Comparison of ENCODE assay signal across 8 mouse cellular contexts in genomic region chr4:48779202-48779905, GRCm38 (mm10).
DNase-seq lines count a peak whose midpoint lies in the region; ATAC-seq and TF ChIP-seq lines count a peak whose summit lies in the region.

No protein-coding gene starts in this region.

- TF ChIP-seq EP300 in liver, embryonic 14.5 days (IDR thresholded peaks at IDR 0.05; ENCODE audit: low read depth): no peak

- peak; percentile 42; the same call in 1 of the 2 replicates for TF ChIP-seq CTCF in spleen, adult 2 months (IDR thresholded peaks at IDR 0.05; ENCODE audit: extremely low read depth, insufficient read depth, insufficient read length, insufficient replicate concordance)
- peak; percentile 72 for TF ChIP-seq CTCF in kidney, adult 2 months (conservative IDR thresholded peaks at IDR 0.05; ENCODE audit: insufficient read depth, insufficient read length, low read depth, low read length)
- TF ChIP-seq CTCF in liver, embryonic 14.5 days (IDR thresholded peaks at IDR 0.05; ENCODE audit: low read depth): peak; percentile 65

- no peaks in the 10 kb centered on the region for H3K4me1 ChIP-seq in spleen, adult 2 months (ENCODE audit: control insufficient read depth, insufficient read depth, insufficient read length)
- H3K4me1 ChIP-seq in forebrain, embryonic 15.5 days: peaks cover 14% of the 10 kb centered on the region
- no peaks in the 10 kb centered on the region for H3K4me1 ChIP-seq in kidney, adult 2 months (ENCODE audit: control insufficient read depth, insufficient read depth, low read length)
- no peaks in the 10 kb centered on the region for H3K4me1 ChIP-seq in liver, embryonic 14.5 days (replicated peaks; ENCODE audit: control insufficient read depth in 2 of 2, insufficient read depth in 2 of 2, low read length in 1 of 2)

- H3K9me3 ChIP-seq in forebrain, embryonic 15.5 days: no peaks in the 10 kb centered on the region
- H3K9me3 ChIP-seq in liver, embryonic 14.5 days (ENCODE audit: control insufficient read depth, low read length): no peaks in the 10 kb centered on the region

- peak in 1 of 2 experiments; percentile 17 for DNase-seq in spleen, adult 2 months (ENCODE audit: low read depth in 1 of 2, low spot score in 2 of 2)
- DNase-seq in spleen, adult 12 weeks (ENCODE audit: low spot score): no peak
- peak; percentile 71 for DNase-seq in kidney, adult 2 months
- peak in 1 of 3 experiments; percentile 4 for DNase-seq in liver, embryonic 14.5 days (ENCODE audit: low read depth in 3 of 3, low spot score in 3 of 3)
- DNase-seq in retina, postnatal 1 day: peak; percentile 96

- H3K27ac ChIP-seq in spleen, adult 2 months (ENCODE audit: insufficient read depth, low read length): no peak overlapping the region
- peak overlapping the region; percentile 68 for H3K27ac ChIP-seq in forebrain, embryonic 15.5 days (replicated peaks)
- no peak overlapping the region for H3K27ac ChIP-seq in kidney, adult 2 months (ENCODE audit: insufficient read depth, low read depth, low read length)
- no peak overlapping the region for H3K27ac ChIP-seq in liver, embryonic 14.5 days

- no peak overlapping the region for H3K9ac ChIP-seq in forebrain, embryonic 15.5 days (replicated peaks)
- no peak overlapping the region for H3K9ac ChIP-seq in liver, embryonic 14.5 days (replicated peaks)

- peak overlapping the region; percentile 35 for H3K4me2 ChIP-seq in forebrain, embryonic 15.5 days (replicated peaks)
- H3K4me2 ChIP-seq in liver, embryonic 14.5 days (ENCODE audit: low read depth): no peak overlapping the region

- no peak overlapping the region for H3K4me3 ChIP-seq in spleen, adult 2 months (ENCODE audit: extremely low read depth, insufficient read depth, insufficient read length)
- H3K4me3 ChIP-seq in forebrain, embryonic 15.5 days: no peak overlapping the region
- no peak overlapping the region for H3K4me3 ChIP-seq in kidney, adult 2 months (ENCODE audit: insufficient read depth, low read depth, low read length)
- no peak overlapping the region for H3K4me3 ChIP-seq in liver, embryonic 14.5 days (ENCODE audit: insufficient read depth in 1 of 2, low read depth in 2 of 2, low read length in 2 of 2)

- no peak for TF ChIP-seq POLR2A in spleen, adult 2 months (IDR thresholded peaks at IDR 0.05; ENCODE audit: low read depth, low read length)
- TF ChIP-seq POLR2A in kidney, adult 2 months (IDR thresholded peaks at IDR 0.05; ENCODE audit: low read depth, low read length): no peak

- no peaks in the 10 kb centered on the region for H3K36me3 ChIP-seq in spleen, adult 2 months (ENCODE audit: control insufficient read depth, insufficient read depth, low read length)
- H3K36me3 ChIP-seq in forebrain, embryonic 15.5 days: no peaks in the 10 kb centered on the region
- no peaks in the 10 kb centered on the region for H3K36me3 ChIP-seq in kidney, adult 2 months (ENCODE audit: control insufficient read depth, insufficient read depth, low read length)
- H3K36me3 ChIP-seq in liver, embryonic 14.5 days (replicated peaks; ENCODE audit: control insufficient read depth, insufficient read depth, low read depth): no peaks in the 10 kb centered on the region

- peak; percentile 49; the same call in 1 of the 2 replicates for ATAC-seq in cerebellum, adult (ENCODE audit: insufficient number of reproducible peaks, low FRiP score, low TSS enrichment)
- ATAC-seq in forebrain, embryonic 15.5 days (replicated peaks): peak; percentile 93
- ATAC-seq in liver, embryonic 14.5 days (ENCODE audit: insufficient read depth): no peak
- ATAC-seq in inflammation-experienced regulatory T-cells, adult 6 months: no peak

- no peaks in the 10 kb centered on the region for H3K27me3 ChIP-seq in spleen, adult 2 months (ENCODE audit: control insufficient read depth, insufficient read depth, low read length)
- H3K27me3 ChIP-seq in forebrain, embryonic 15.5 days: no peaks in the 10 kb centered on the region
- H3K27me3 ChIP-seq in kidney, adult 2 months (replicated peaks; ENCODE audit: control insufficient read depth, insufficient read depth, low read length): no peaks in the 10 kb centered on the region
- H3K27me3 ChIP-seq in liver, embryonic 14.5 days (ENCODE audit: control insufficient read depth, insufficient read depth, low read length): no peaks in the 10 kb centered on the region

- 74% methylated on average over 12 of the region's 12 CpGs for WGBS in spleen, adult 2 months
- WGBS in forebrain, embryonic 15.5 days: 10% methylated on average over 12 of the region's 12 CpGs
- 56% methylated on average over 12 of the region's 12 CpGs for WGBS in kidney, adult 2 months
- 59% methylated on average over 12 of the region's 12 CpGs for WGBS in liver, embryonic 14.5 days (ENCODE audit: insufficient replicate concordance)

Comparison
In these comparisons a context has a peak if more than half of its experiments do, and no peak if none do; other contexts are left out.
1. ATAC-seq: peak in cerebellum, adult (single experiment) and forebrain, embryonic 15.5 days (single experiment); none in liver, embryonic 14.5 days (single experiment) and inflammation-experienced regulatory T-cells, adult 6 months (single experiment).
2. Peak in every context shown above with its lines, with median percentiles within 50 percentile points of each other: CTCF ChIP-seq.